Mouse (Mus musculus) granulocyte monocyte progenitor cell, adult 5-6 weeks (primary cell): ENCODE results near the gene Eif4e3. TPM values are rescaled to one million over a fixed set of nuclear protein-coding genes. Genes with fewer than 3 reads are reported as not detected.

Experiments
- ATAC-seq: replicated peaks from 2 replicates; pipeline ENCODE4 v1.8.0; 2016; ENCODE audit warnings: mild to moderate bottlenecking, moderate TSS enrichment, inconsistent platforms; ENCODE audit not compliant: poor library complexity, severe bottlenecking
- total RNA-seq, 2 experiments: library from RNA; stranded (forward) in 1 of 2; stranded (reverse) in 1 of 2; fragments of 200-712, 200-1000 nt in 1 of 2; fragments of >200 nt in 1 of 2; fragmentation: Nextera tagmentation in 1 of 2; gene quantifications; 2 replicates each; pipeline ENCODE4 v1.2.3; 2014 to 2017

Eif4e3 gene
- 23.2 and 33.9 TPM in 2 replicates for total RNA-seq (2014; fragmentation: Nextera tagmentation)
- total RNA-seq (2017): 24.1 and 26.8 TPM in 2 replicates

DNA sequence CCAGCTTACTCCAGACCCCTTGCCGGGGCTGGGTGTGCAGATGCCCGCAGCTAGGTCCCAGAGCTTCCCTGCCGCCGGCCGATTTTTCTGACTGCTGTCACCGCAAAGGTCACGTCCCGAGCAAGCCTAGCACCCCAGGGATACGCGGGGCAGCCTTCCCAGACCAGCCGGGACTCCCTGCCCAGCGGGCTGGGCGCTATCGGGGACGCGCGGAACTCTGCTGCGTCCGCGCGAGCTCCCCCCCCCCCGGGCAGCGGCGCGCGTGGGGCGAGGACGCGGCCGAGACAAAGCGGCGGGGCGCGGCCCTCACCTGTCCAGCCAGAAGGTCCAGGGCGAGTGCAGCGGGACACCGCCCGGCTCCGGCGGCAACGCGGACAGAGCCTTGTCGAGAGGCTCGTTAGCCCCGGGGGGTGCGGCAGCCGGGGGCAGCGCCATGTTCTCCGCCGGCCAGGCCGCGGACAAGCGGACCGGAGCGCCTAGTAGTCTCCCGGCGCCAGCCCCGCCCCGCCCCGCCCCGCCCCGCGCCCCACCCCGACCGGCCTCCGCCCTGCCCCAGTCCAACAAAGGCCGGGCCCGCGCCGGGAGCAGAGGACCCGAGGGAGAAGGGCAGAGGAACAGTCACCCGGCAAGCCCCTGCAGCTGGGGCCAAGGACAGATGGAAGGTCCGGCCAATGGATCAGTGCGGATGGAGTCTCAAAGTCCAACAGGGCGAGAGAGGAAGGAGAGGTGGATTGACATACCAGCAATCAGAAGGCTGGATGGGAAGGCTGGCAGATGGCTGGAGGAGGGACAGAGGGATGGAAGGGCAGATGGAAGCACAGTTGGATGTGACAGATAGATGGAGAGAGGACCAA lies at the start of gene Eif4e3, which contains the start of gene Gm20696:
Gene Eif4e3 (minus strand): TSS at position 454 of the 854 bp plus-strand sequence.
Gene Gm20696 (minus strand): TSS at position 480 of the 854 bp plus-strand sequence.
- peak; percentile 51 for ATAC-seq

DNA sequence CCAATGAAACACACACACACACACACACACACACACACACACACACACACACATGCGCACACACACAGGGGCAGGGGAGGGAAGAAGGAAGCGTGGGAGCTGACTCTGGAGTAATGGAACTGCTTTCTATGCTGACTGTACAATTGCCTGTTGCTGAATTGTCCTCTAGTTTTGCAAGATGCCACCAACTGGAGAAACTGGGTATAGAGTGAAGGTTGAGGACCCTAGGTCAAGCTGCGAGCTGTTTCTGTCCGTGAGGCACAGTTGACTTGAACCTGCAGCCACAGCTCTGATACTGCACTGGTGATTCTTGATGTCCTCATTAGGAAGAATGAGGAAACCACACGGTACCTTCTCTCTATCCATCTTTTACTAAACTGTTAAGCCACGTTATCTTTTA lies 49.3 kb upstream of the Eif4e3 start:
- ATAC-seq: no peak

DNA sequence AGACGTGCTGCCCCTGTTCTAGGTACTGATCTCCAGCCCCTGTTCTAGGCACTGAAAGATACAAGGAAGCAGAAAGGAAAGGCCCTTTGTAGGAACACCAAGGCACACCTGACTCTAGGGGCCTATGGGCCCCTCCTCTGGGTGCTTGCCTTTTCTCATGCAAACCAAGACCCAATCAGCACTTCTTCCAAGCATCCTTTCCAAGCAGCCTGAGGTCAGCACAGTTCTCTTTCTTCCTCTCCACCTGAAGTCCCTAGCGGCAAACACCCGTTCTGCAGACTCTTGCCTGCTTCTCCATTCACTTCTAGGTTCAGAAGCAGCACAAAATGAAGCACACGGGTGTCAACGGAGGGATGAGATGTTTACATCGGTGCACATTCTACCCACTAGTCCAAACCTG lies 48.6 kb upstream of the Eif4e3 start:
- ATAC-seq: no peak

DNA sequence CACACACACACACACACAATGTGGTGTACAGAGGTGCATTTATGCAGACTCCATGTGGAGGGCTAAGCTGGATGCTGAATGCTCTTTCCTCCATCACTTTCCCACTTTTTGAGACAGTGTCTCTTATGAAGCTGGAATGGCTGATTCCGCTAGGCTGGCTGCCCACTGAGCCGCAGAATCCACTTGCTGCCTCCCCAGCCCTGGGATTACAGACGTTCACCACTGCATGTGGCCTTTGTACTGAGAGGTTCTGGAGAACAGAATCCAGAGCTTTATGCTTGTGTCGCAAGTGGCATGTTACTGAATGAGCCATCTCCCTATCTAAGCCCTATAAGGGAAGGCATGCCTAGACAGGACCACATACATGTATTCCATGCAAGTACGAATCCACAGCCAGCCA lies 46.7 kb upstream of the Eif4e3 start:
- no peak for ATAC-seq

DNA sequence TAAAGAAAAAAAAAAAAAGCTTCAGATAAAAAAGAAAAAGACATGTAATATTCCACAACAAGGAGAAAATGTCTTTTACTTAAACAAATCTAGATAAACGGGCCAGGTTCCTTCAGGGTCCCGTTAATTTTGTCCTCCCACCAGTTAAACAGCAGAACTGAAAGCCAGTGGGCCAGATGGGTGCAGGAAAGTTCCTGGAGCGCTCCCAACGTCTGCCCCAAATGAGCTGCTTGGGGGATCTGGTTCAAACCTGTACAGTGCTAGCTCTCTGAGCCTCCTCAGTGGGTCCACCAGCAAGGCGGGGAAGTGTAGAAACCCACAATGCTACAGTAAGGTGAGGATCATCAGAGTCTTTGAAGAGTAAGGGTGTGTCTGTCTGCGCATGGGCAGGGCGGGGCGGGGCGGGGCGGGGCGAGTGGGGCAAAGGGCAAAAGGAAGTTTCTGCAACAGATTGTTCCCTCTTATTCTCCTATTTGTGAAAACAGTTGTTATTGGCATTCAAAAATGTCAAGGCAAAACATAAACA lies 45.1 kb upstream of the Eif4e3 start:
- no peak for ATAC-seq

DNA sequence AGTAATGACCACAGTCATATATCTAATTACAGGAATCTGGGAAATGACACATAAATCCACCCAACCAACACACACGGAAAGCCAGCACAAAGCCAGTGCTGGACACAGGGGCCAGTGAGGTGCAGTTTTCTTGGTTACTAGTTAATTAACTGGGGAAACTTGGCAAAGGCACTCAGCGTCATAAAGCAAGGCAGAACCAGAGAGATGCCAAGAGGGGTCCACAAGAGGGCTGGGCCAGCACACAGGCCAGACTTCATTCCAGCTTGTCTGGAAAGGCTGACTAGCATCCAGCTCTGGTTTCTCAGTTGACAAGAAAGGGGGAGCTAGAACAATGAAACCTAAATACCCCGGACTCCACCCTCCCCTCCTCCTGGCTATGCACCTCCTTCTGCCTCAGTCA lies 33.9 kb upstream of the Eif4e3 start:
- ATAC-seq: no peak

DNA sequence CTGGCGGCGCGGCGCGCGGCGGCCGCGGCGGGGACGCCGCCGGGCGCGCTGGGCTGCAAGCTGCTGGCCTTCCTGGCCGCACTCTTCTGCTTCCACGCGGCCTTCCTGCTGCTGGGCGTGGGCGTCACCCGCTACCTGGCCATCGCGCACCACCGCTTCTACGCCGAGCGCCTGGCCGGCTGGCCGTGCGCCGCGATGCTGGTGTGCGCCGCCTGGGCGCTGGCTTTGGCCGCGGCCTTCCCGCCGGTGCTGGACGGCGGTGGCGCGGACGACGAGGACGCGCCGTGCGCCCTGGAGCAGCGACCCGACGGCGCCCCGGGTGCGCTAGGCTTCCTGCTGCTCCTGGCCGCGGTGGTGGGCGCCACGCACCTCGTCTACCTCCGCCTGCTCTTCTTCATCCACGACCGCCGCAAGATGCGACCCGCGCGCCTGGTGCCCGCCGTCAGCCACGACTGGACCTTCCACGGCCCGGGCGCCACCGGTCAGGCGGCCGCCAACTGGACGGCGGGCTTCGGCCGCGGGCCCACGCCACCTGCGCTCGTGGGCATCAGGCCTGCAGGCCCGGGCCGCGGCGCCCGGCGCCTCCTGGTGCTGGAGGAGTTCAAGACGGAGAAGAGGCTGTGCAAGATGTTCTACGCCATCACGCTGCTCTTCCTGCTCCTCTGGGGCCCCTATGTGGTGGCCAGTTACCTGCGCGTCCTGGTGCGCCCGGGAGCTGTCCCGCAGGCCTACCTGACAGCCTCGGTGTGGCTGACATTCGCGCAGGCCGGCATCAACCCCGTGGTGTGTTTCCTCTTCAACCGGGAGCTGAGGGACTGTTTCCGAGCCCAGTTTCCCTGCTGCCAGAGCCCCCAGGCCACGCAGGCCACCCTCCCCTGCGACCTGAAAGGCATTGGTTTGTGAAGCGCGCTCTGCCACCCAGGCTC lies 26.6 kb upstream of the Eif4e3 start:
- peak; percentile 40 for ATAC-seq

DNA sequence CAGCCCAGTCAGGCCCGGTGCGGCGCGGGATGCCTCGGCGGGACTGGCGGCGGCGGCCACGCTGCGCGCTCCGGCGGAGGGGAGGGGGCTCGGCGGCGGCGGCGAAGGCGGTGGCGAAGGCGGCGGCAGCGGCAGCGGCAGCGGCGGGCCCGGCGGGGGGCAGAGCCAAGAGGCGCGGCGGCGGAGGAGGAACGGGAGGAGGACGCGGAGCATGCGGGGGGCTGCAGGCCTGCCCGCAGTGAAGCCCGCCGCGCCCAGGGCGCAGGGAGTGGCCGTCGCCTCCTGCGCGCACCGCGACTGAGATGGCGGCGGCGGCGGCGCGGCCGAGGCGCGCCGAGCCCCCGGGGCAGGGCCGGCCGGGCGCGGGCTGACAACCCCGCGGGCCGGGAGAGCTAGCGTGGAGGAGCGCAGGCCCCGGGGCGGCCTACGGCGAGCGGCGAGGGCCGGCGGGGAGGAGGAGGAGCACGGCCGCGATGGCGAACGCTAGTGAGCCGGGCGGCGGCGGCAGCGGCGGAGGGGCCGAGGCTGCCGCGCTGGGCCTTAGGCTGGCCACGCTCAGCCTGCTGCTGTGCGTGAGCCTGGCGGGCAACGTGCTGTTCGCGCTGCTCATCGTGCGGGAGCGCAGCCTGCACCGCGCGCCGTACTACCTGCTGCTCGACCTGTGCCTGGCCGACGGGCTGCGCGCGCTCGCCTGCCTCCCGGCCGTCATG lies 25.8 kb upstream of the Eif4e3 start, which contains the start of gene Gpr27:
Gene Gpr27 (plus strand): TSS at position 474 of the 710 bp plus-strand sequence.
- ATAC-seq: peak; percentile 20

DNA sequence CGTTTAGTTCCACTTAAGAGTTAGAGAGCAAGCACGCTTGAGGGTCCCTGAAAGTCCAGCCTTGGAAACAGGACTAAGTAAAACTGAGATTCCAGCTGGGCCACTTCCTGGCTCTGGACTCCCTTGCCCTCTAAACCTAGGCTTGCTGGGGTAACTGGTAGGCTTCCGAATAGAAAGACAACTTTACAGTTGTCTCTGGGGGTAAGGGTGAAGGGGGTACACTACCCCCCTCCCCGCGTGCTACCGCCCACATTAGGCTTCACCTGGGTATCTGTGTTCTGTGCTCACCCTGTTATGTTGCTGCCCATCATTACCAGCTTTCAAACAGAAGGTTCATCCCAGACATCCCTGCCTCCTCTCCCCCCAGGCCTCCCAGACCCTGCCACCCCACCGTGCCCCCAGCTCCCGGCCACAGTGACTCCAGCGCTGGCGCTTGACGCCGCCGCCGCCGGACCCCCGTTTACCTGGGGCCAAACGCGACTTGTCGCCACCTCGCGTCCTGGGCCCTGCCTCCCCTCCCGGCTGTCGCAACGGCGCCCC lies 25.2 kb upstream of the Eif4e3 start:
- no peak for ATAC-seq

DNA sequence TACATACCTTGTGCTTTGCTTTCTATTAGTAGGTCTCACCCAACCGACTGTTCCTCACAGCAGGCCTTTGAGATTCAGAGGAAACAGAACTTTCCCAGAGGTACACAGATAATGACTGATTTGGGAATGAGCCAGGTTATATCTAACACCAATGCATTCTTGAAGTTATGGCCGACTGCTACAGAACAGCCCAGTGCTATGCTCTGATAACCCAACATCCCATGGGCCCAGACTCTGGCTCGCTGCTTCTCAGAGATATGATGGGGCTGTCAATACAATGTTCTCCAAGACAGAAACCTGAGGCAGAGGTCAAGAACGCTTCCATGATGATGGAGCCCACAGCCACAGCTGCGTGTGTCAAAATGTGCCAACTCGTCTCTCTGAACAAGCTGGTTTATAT lies 21.9 kb upstream of the Eif4e3 start:
- ATAC-seq: no peak

DNA sequence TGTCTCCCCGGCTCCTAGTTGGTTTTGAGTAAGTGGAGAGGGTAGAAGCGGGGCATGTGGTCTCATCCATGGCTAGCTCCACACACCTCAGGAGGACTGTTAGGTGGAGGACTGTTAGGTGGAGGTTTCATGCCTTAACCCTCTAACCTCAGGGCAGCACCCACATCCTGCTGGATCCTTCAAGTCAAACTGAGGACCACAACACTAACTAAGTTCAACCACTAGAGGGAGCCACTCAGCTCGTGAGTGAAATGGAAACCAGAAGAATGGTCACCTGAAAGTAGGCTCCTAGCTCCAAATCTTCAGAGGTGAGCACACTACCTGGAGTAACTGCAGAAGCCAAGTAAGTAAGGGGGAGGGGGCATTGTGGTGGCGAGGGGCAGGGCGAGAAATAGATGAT lies 18.3 kb upstream of the Eif4e3 start:
- peak; percentile 73 for ATAC-seq

DNA sequence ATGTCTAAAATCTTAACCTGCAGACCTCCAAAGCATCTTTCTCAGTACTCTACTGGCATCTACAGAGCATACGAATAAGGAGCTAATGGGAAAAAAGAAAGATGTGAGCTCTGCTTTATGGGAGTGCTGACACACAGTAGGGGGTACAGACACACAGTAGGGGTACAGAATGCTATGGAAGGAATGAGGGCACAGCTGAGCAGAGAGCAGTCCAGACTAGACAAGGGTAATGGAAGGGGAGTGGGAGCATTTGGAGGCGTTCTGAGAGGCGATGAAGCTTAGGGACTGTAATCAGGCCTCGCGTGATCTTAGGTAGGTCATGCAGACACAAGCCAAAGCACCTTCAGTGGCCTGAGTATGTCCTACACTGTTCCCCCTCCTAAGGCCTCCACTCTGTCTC lies 17.4 kb upstream of the Eif4e3 start:
- no peak for ATAC-seq

DNA sequence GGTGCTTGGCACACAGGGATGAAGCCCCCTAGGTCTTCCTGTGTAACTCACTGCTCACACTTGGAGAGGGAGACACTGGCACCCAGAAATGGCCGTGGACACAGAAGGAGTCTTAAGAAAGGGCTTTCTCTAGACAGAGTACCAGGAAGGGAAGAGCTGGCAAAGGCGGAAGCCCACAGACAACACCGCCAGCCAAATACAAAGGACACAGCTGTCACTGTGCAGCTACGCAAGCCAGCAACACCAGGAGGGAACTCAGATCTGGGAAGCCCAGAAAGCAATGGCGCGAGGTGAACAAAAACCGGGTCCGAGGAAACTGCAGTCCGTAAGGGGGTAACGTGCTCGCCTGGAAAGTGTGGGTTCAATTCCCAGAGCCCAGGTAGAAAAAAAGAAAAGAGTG lies 11.5 kb upstream of the Eif4e3 start:
- ATAC-seq: no peak

DNA sequence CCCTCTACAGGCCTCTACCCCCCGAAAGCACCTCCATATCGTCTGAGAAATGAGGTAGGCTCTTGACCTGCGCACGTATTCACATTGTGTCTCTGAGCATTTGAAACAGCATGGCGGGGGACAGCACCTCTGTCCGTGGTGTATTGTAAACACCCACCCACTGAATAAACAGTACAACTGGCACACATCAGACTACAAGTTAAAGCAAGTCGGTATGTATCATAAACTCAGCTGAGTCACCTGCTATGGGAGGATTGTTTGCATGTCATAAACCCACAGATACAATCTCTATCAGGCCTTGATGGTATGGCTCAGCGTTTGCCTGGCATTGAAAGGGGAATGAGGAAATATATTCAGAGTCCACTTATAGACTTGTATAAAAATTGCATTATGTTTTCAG lies 10.8 kb upstream of the Eif4e3 start:
- ATAC-seq: no peak

DNA sequence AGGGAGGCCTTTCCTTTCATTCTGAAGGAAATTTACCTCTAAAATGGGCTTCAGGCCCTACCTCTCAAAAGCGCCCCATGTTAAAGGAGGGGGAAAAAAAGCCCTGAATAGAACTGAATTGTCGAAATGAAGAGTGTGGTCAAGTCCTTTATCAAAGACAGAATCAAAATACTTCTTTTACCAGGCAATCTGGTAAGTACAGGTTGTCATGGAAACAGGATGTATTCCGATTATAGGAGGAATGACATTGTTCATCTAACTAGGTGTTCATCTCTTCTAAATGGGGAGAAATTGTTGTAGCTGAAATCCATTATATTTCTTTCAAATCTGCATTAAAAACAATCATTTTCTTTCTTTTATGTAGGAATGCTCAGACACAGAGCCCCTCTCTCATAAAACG lies 7.9 kb upstream of the Eif4e3 start:
- ATAC-seq: no peak

DNA sequence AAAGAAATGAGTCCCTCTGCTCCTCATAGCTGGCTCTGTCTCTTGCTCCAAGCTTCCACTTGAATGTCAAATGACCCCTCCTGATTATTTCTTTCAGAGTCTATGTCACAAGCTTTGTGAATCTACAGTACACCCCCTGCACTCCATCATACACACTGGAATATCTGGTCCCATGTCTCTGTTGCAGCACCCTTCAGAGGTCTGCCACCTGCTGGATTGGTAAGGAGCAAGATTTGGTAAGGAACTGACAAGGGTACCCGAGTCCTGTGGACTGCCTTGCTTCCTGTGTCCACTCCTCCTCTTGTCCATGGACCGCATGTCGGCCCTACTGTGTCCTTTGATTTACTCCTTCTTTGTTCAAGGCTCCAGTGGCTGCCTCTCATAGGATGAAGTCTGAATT lies 5.2 kb upstream of the Eif4e3 start:
- ATAC-seq: no peak

DNA sequence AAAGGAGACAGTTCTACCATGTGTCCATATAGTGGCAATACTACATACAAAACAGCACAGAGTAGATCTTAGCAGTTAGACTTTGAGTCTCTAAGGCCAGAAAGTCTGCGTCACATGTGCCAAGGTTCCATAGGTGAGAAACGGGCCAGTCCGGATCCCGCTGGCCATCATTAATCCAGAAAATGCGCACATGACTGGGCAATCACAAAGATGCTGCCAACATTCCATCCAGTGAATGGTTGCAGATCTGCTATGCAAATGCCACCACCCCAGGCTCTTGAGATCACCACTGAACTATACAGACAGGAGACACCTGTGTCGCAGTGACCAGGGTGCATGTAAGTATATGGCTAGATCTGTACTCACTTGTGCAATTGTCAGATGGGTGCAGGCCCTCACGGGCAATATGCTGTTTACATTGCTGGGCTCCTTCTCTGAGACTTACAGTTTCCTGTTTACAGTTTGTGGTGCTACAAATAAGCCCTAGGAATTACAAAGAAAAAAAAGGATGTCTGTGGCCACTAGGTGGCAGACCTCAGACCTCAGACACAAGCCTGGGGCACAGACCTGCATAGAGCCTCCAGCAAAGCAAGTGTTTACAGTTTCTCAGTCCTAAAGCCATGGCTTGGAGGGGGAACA lies 4.0 kb upstream of the Eif4e3 start:
- peak; percentile 63 for ATAC-seq

DNA sequence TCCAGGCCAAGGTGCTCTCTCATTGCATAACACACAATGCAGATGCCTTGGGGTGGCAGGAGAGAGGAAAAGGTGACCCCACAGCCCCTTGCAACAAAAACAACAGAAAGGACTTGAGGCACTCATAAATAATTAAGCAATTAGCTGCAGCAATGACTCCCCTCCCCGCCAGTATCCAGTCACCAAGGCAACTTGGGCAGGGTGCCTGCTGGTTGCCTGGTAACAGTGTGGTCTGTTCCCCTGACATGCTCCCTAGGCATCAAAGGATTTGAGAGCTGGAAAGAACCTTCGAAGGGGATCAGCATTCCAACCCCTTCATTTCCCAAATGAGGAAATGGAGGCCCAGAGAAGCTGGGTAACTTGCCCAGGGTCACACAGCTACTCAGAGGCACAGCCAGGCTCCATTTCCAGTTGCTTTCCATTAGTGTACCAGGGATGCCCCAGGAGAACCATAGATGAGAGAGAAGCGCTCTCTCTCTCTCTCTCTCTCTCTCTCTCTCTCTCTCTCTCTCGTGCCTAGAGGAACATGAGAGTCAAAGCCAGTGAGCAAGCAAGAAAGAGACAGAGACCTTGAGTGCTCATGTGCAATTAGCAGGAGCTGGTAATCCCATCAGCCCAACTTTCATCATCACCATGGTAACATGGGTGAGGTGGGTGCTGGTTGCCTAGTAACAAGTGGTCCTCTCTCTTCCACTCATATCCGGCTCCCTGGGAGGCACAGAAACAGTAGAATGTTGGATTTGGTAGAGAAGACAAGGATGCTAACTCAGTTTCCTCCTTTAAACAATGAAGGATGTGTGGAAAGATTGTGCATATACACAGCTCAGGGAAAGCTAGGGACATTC lies 3.1 kb upstream of the Eif4e3 start:
- no peak for ATAC-seq

DNA sequence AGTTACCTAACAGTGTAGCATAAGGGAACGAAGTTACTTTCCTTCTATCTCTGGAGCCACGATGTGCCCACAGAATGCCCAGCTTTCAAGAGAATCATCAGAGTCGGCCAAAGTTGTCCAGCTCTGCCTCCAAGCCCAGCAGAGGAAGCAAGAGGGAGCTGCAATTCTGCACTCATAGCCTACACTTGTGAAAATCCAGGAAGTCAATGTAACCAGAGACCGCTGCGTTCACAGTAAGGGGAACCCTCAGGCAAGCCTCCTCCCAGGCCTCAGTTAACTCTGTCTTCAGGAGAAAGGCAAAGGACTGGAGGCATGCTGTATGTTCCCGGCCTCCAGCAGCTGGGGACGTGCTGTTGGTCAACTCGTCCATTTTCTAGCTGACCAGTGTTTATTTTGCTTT lies 719 bp upstream of the Eif4e3 start:
- peak; percentile 68 for ATAC-seq
